Mouse (Mus musculus): Measurements from ENCODE around the gene Mpc2.

- TF ChIP-seq CTCF (IDR thresholded peaks at IDR 0.05; ENCODE audit: low read depth, low read length) (no peak), POLR2A (IDR thresholded peaks at IDR 0.05; ENCODE audit: extremely low read depth, insufficient read depth, low read length) (no peak)
These were observed 795 bp upstream of the Mpc2 start for GRCm38 (mm10) chr1:165459503-165460181.

Measured in liver, adult 2 months (tissue).